Mouse (Mus musculus) kidney, adult 2 months (tissue): ENCODE data around the gene Icmt.

Experiments
- CTCF ChIP-seq: fragments of 200-500 bp; conservative IDR thresholded peaks from 2 replicates; pipeline ENCODE4 v1.5.1; 2011; ENCODE audit warnings: low read depth, mild to moderate bottlenecking, control low read depth, low read length, moderate library complexity, mixed read lengths; ENCODE audit not compliant: insufficient read depth, insufficient read length
- POLR2A ChIP-seq: fragments of 200-500 bp; IDR thresholded peaks from one replicate; pipeline ENCODE4 v1.6.1; 2011; ENCODE audit warnings: low read depth, low read length, control low read depth

GRCm38 (mm10) chr4:152344651-152345050 lies 47.6 kb downstream of the Icmt start:
- TF ChIP-seq POLR2A (no peak), CTCF (no peak)
